Mouse (Mus musculus) G1E (cell line): Measurements from ENCODE around the gene Bahcc1.

Experiments
- CTCF ChIP-seq: IDR thresholded peaks from 2 replicates; pipeline ENCODE4 v1.5.1; 2012; ENCODE audit warnings: low read depth, low read length, inconsistent platforms, mixed read lengths
- GATA1 ChIP-seq: IDR thresholded peaks from 2 replicates; pipeline ENCODE4 v1.6.1; 2012; ENCODE audit warnings: borderline replicate concordance, low read length, inconsistent platforms, mixed read lengths

DNA sequence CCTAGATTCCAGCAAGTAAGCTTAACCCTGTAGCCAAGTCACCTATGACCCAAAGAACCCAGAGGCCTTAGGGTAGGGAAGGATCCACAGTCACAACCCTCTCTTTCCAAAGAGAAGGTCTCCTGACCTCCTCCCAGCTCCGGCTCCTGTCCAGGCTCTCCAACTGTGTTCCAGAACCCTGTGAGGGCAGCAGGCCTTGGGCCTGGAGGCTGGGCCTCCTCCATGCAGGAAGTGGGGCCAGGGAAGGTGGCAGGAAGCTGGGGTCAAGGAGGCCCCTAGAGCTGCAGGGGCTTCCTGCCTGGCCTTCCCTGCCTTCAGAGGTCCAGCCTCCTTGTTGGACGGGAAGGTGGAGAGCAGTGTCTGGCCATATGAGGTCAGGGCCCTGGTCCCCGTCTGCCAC, 48.5 kb downstream of the Bahcc1 start:
- no peak for TF ChIP-seq CTCF
- no peak for TF ChIP-seq GATA1
